Mouse (Mus musculus) MEL (cell line): Measurements from ENCODE around the gene Gpr1. TPM values are rescaled to one million over a fixed set of nuclear protein-coding genes. Genes with fewer than 3 reads are reported as not detected.

Source experiments
- DNase-seq: peaks from one replicate; pipeline ENCODE4 v3.0.0; 2011; ENCODE audit warnings: low read depth, low spot score
- H3K27ac ChIP-seq: 2 replicates; pipeline ENCODE4 v1.5.1; 2012; ENCODE audit warnings: low read depth, mild to moderate bottlenecking, control low read depth, low read length, moderate library complexity; ENCODE audit not compliant: control insufficient read depth
- H3K27me3 ChIP-seq, 2 experiments: fragments of 150-350 bp in 1 of 2; sonication (generic) in 1 of 2; 2 replicates each; pipeline ENCODE4 v1.6.1; 2012; ENCODE audit warnings: low read length in 2 of 2, mild to moderate bottlenecking in 2 of 2, improper control_type of control experiment in 1 of 2, moderate library complexity in 1 of 2; ENCODE audit not compliant: insufficient read depth in 2 of 2, control insufficient read depth in 1 of 2
- H3K36me3 ChIP-seq, 2 experiments: 2 replicates each; pipeline ENCODE4 v1.6.1; 2012 to 2014; ENCODE audit warnings: low read length in 2 of 2, improper control_type of control experiment in 1 of 2, inconsistent platforms in 1 of 2, mild to moderate bottlenecking in 1 of 2; ENCODE audit not compliant: insufficient read depth in 2 of 2, control insufficient read depth in 1 of 2
- H3K4me1 ChIP-seq, 2 experiments: fragments of 150-350 bp in 1 of 2; sonication (generic) in 1 of 2; 2 replicates each; pipeline ENCODE4 v1.6.1; 2012; ENCODE audit warnings: low read length in 2 of 2, improper control_type of control experiment in 1 of 2, mild to moderate bottlenecking in 1 of 2; ENCODE audit not compliant: insufficient read depth in 2 of 2, control insufficient read depth in 1 of 2
- H3K4me3 ChIP-seq, 2 experiments: fragments of 150-350 bp in 1 of 2; sonication (generic) in 1 of 2; 2 replicates each; pipeline ENCODE4 v1.5.1; 2012; ENCODE audit warnings: low read depth in 2 of 2, low read length in 2 of 2, mild to moderate bottlenecking in 2 of 2, moderate library complexity in 2 of 2, control low read depth in 1 of 2, improper control_type of control experiment in 1 of 2; ENCODE audit not compliant: control insufficient read depth in 1 of 2, insufficient read depth in 1 of 2
- H3K79me2 ChIP-seq: 2 replicates; pipeline ENCODE4 v1.6.1; 2012; ENCODE audit warnings: mild to moderate bottlenecking, low read length, moderate library complexity; ENCODE audit not compliant: control insufficient read depth, poor library complexity, insufficient read depth
- H3K9ac ChIP-seq: 2 replicates; pipeline ENCODE4 v1.6.1; 2012; ENCODE audit warnings: low read depth, mild to moderate bottlenecking, control low read depth, low read length, moderate library complexity; ENCODE audit not compliant: control insufficient read depth, poor library complexity, severe bottlenecking
- H3K9me3 ChIP-seq: fragments of 150-350 bp; sonication (generic); replicated peaks from 2 replicates; pipeline ENCODE4 v1.6.1; 2012; ENCODE audit warnings: mild to moderate bottlenecking, low read length, improper control_type of control experiment, moderate library complexity; ENCODE audit not compliant: insufficient read depth
- CHD1 ChIP-seq: IDR thresholded peaks from 2 replicates; pipeline ENCODE4 v1.6.1; 2012; ENCODE audit warnings: low read depth, mild to moderate bottlenecking, inconsistent platforms, low read length, improper control_type of control experiment
- E2F4 ChIP-seq: IDR thresholded peaks from 2 replicates; pipeline ENCODE4 v1.6.1; 2011; ENCODE audit warnings: low read depth, low read length, improper control_type of control experiment, borderline replicate concordance
- ELF1 ChIP-seq: IDR thresholded peaks from 2 replicates; pipeline ENCODE4 v1.6.1; 2014; ENCODE audit warnings: low read depth, mild to moderate bottlenecking, inconsistent platforms, low read length, improper control_type of control experiment, moderate library complexity
- EP300 ChIP-seq, 2 experiments: IDR thresholded peaks; 2 replicates each; pipeline ENCODE4 v1.6.1; 2011; ENCODE audit warnings: improper control_type of control experiment in 2 of 2, low read length in 2 of 2, low read depth in 1 of 2, mild to moderate bottlenecking in 1 of 2
- ETS1 ChIP-seq: IDR thresholded peaks from 2 replicates; pipeline ENCODE4 v1.6.1; 2012; ENCODE audit warnings: low read depth, mild to moderate bottlenecking, inconsistent platforms, low read length, improper control_type of control experiment, moderate library complexity
- GABPA ChIP-seq: IDR thresholded peaks from 2 replicates; pipeline ENCODE4 v1.6.1; 2012; ENCODE audit warnings: low read depth, mild to moderate bottlenecking, inconsistent platforms, low read length, improper control_type of control experiment, moderate library complexity
- HCFC1 ChIP-seq: IDR thresholded peaks from 2 replicates; pipeline ENCODE4 v1.6.1; 2012; ENCODE audit warnings: low read depth, mild to moderate bottlenecking, inconsistent platforms, low read length, improper control_type of control experiment, moderate library complexity
- JUND ChIP-seq: IDR thresholded peaks from 2 replicates; pipeline ENCODE4 v1.6.1; 2011; ENCODE audit warnings: low read depth, mild to moderate bottlenecking, improper control_type of control experiment, low read length
- MAFK ChIP-seq: IDR thresholded peaks from 2 replicates; pipeline ENCODE4 v1.6.1; 2011; ENCODE audit warnings: low read depth, mild to moderate bottlenecking, low read length, improper control_type of control experiment, borderline replicate concordance
- MAX ChIP-seq: IDR thresholded peaks from 2 replicates; pipeline ENCODE4 v1.6.1; 2011; ENCODE audit warnings: low read length, improper control_type of control experiment
- MEF2A ChIP-seq: IDR thresholded peaks from 2 replicates; pipeline ENCODE4 v1.6.1; 2014; ENCODE audit warnings: low read depth, mild to moderate bottlenecking, inconsistent platforms, low read length, improper control_type of control experiment; ENCODE audit not compliant: poor library complexity, insufficient replicate concordance, severe bottlenecking; ENCODE audit errors: extremely low read depth
- MYB ChIP-seq: IDR thresholded peaks from 2 replicates; pipeline ENCODE4 v1.6.1; 2011; ENCODE audit warnings: mild to moderate bottlenecking, low read depth, low read length, improper control_type of control experiment
- MYC ChIP-seq: IDR thresholded peaks from 2 replicates; pipeline ENCODE4 v1.6.1; 2011; ENCODE audit warnings: low read depth, mild to moderate bottlenecking, low read length, improper control_type of control experiment, moderate library complexity
- NELFE ChIP-seq: IDR thresholded peaks from 2 replicates; pipeline ENCODE4 v1.6.1; 2011; ENCODE audit warnings: low read depth, low read length, improper control_type of control experiment
- POLR2AphosphoS2 ChIP-seq: IDR thresholded peaks from 2 replicates; pipeline ENCODE4 v1.6.1; 2011; ENCODE audit warnings: low read length, improper control_type of control experiment
- POLR2AphosphoS5 ChIP-seq: IDR thresholded peaks from 2 replicates; pipeline ENCODE4 v1.6.1; 2012; ENCODE audit warnings: low read depth, borderline replicate concordance, mild to moderate bottlenecking, inconsistent platforms, low read length, moderate library complexity, mixed read lengths
- RAD21 ChIP-seq: IDR thresholded peaks from 2 replicates; pipeline ENCODE4 v1.6.1; 2011; ENCODE audit warnings: mild to moderate bottlenecking, low read depth, low read length, improper control_type of control experiment
- RCOR1 ChIP-seq: IDR thresholded peaks from 2 replicates; pipeline ENCODE4 v1.6.1; 2012; ENCODE audit warnings: low read depth, mild to moderate bottlenecking, inconsistent platforms, low read length, improper control_type of control experiment
- SIN3A ChIP-seq: IDR thresholded peaks from 2 replicates; pipeline ENCODE4 v1.6.1; 2012; ENCODE audit warnings: low read length, improper control_type of control experiment, inconsistent platforms
- TCF12 ChIP-seq: IDR thresholded peaks from 2 replicates; pipeline ENCODE4 v1.6.1; 2014; ENCODE audit warnings: low read depth, mild to moderate bottlenecking, inconsistent platforms, low read length, improper control_type of control experiment, moderate library complexity
- UBTF ChIP-seq: IDR thresholded peaks from 2 replicates; pipeline ENCODE4 v1.6.1; 2012; ENCODE audit warnings: low read depth, mild to moderate bottlenecking, inconsistent platforms, low read length, improper control_type of control experiment, moderate library complexity, borderline replicate concordance; ENCODE audit not compliant: insufficient read depth
- USF1 ChIP-seq: IDR thresholded peaks from 2 replicates; pipeline ENCODE4 v1.6.1; 2014; ENCODE audit warnings: low read depth, mild to moderate bottlenecking, inconsistent platforms, low read length, improper control_type of control experiment, moderate library complexity
- ZC3H11A ChIP-seq: IDR thresholded peaks from 2 replicates; pipeline ENCODE4 v1.6.1; 2012; ENCODE audit warnings: low read depth, mild to moderate bottlenecking, inconsistent platforms, low read length, improper control_type of control experiment
- ZKSCAN1 ChIP-seq: IDR thresholded peaks from 2 replicates; pipeline ENCODE4 v1.6.1; 2012; ENCODE audit warnings: low read depth, mild to moderate bottlenecking, inconsistent platforms, low read length, improper control_type of control experiment, moderate library complexity
- ZNF384 ChIP-seq: IDR thresholded peaks from 2 replicates; pipeline ENCODE4 v1.6.1; 2012; ENCODE audit warnings: low read depth, mild to moderate bottlenecking, inconsistent platforms, low read length, improper control_type of control experiment
- polyA plus RNA-seq, 2 experiments: library from polyadenylated mRNA; stranded (reverse) in 1 of 2; unstranded in 1 of 2; fragments of >175 nt in 1 of 2; fragments of >200 nt in 1 of 2; gene quantifications; 2 replicates each; pipeline versions ENCODE4 v1.2.1 to v1.2.4; 2012; ENCODE audit warnings: low replicate concordance in 2 of 2, low read depth in 1 of 2; ENCODE audit not compliant: insufficient read length in 2 of 2, insufficient read depth in 1 of 2, missing spikeins in 1 of 2
- total RNA-seq: library from RNA; depleted of rRNA; stranded (reverse); fragments of 300-350 nt; gene quantifications from 2 replicates; pipeline ENCODE4 v1.2.3, GENCODE M21; 2012

Gpr1 gene
- total and polyA plus RNA-seq, 3 experiments = 0.04 TPM; not detected in 2

DNA sequence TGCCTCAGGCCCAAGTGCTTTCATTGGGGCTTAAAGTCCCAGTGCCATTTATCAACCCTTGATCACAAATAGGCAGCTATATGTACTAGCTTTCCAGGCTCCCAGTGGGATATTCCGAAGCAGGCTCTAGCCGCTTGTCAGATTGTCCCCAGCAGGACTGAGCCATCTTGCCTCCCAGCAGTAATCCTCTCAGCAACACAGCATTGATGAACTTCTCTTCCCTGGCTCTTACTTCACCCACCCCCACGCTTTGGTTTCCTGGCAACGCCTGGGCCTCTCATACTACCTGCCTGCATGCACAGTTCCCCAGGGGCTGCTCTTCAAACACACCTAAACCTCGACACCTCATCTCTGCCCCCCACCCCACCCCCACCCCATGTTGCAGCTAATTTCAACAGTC, 23.0 kb upstream of the Gpr1 start:
- no peaks in the 10 kb centered on the region for H3K36me3 ChIP-seq
- H3K9me3 ChIP-seq = no peaks in the 10 kb centered on the region
- TF ChIP-seq EP300 (IDR thresholded peaks at IDR 0.05; ENCODE audit: low read depth in 1 of 2, low read length in 2 of 2) = no peak
- no peak for TF ChIP-seq MYC
- no peak for TF ChIP-seq POLR2AphosphoS5
- TF ChIP-seq MAFK = no peak
- TF ChIP-seq MYB = no peak
- no peak for TF ChIP-seq JUND
- no peak overlapping the region for H3K27ac ChIP-seq
- no peak overlapping the region for H3K4me3 ChIP-seq
- H3K9ac ChIP-seq = no peak overlapping the region
- no peak for DNase-seq
- no peaks in the 10 kb centered on the region; a peak in 1 of 4 replicates for H3K27me3 ChIP-seq
- no peaks in the 10 kb centered on the region for H3K4me1 ChIP-seq
- no peaks in the 10 kb centered on the region for H3K79me2 ChIP-seq

DNA sequence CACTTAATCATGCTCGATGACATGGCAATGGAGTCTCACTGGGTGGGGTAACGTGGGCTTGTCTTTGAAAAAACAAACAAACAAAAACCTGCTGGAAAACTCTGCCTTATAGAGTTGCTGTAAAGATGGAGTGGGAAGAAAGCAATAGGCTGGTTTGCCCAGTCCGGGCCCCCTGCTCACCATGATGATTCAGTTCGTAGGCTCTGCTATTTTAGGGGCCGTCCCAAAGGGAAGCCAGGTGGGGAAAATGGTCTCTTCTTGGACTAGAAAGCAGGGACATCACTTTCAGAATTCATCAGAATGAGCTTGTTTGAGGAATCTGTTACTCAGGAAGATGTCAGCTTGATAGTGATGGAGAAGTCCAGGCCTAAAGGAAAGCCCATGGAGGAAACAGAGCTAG, 12.9 kb upstream of the Gpr1 start:
- no peaks in the 10 kb centered on the region for H3K79me2 ChIP-seq
- H3K9ac ChIP-seq = no peak overlapping the region
- DNase-seq = no peak
- H3K27me3 ChIP-seq = no peaks in the 10 kb centered on the region
- H3K9me3 ChIP-seq = no peaks in the 10 kb centered on the region
- H3K27ac ChIP-seq = no peak overlapping the region
- no peaks in the 10 kb centered on the region for H3K36me3 ChIP-seq
- H3K4me1 ChIP-seq = no peaks in the 10 kb centered on the region
- no peak overlapping the region for H3K4me3 ChIP-seq
- TF ChIP-seq HCFC1 (no peak), MAX (no peak), CHD1 (no peak), GABPA (no peak), USF1 (no peak)

DNA sequence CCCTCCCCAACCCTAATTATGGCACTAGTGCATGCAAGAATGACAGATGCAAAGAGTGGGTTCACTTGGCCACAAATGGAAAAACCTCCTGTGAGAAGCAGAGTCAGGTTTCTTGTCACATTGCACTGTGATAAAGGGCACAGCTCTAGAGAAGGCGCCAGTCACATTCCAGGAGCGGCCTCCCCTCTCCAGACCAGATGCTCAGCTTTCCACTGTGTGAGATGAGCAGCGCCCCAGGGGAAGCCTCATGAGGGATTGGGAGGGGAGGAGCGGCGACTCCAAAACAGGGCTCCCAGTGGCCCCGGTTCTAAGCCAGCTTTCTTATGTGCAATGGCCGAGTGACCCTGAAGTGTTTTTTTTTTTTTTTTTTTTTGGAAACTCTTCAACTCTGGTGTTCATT, 11.5 kb upstream of the Gpr1 start:
- Histone ChIP-seq H3K79me2 (no peaks in the 10 kb centered on the region), H3K36me3 (no peaks in the 10 kb centered on the region), H3K4me3 (no peak overlapping the region), H3K9me3 (no peaks in the 10 kb centered on the region), H3K9ac (no peak overlapping the region), H3K27ac (no peak overlapping the region), H3K27me3 (no peaks in the 10 kb centered on the region), H3K4me1 (no peaks in the 10 kb centered on the region)
- TF ChIP-seq MYB (no peak), MEF2A (no peak), ZKSCAN1 (no peak), ZC3H11A (no peak), POLR2AphosphoS2 (no peak), RAD21 (no peak), NELFE (no peak), MYC (no peak), ELF1 (no peak), TCF12 (no peak), MAX (no peak), MAFK (no peak), SIN3A (no peak), UBTF (no peak), RCOR1 (no peak), ETS1 (no peak), ZNF384 (no peak), E2F4 (no peak)
- DNase-seq = no peak
